ENCODE assay signal across 15 mouse cellular contexts in genomic region chr10:78214371-78214770, GRCm38 (mm10).
"Had no signal": no experiment of that assay in that cellular context is flagged by ENCODE, and none has a peak within 500 bp of the region (broad histone marks: within the 10 kb centered on the region; RNA-seq: fewer than 3 reads in every experiment).

No protein-coding gene starts in this region.

- H3K9me3 ChIP-seq: limb, embryonic 10.5 days; limb, embryonic 13.5 days had no signal

- DNase-seq: kidney, adult 2 months; kidney, postnatal 25 days; layer of hippocampus, adult 9-11 months; lung, adult 2 months; lung, postnatal 14 days; lung, postnatal 4 days; midbrain, embryonic 14.5 days; thymus, adult 18-20 months; thymus, postnatal 36 days had no signal

- H3K4me2 ChIP-seq: limb, embryonic 13.5 days; midbrain, embryonic 11.5 days had no signal

- H3K4me3 ChIP-seq: layer of hippocampus, adult 2 months; limb, embryonic 10.5 days; limb, embryonic 13.5 days had no signal

- H3K9ac ChIP-seq: limb, embryonic 13.5 days had no signal

- ATAC-seq: intestine, postnatal 0 days had no signal

- H3K27ac ChIP-seq: kidney, postnatal 0 days; layer of hippocampus, adult 2 months; limb, embryonic 10.5 days; limb, embryonic 13.5 days had no signal

- H3K27me3 ChIP-seq: limb, embryonic 13.5 days had no signal

- H3K4me1 ChIP-seq: limb, embryonic 10.5 days; limb, embryonic 13.5 days had no signal
